Mouse (Mus musculus) small intestine, adult 2 months (tissue): ENCODE data around the gene Spryd3. TPM values are rescaled to one million over a fixed set of nuclear protein-coding genes. Genes with fewer than 3 reads are reported as not detected.

Source experiments
- H3K27ac ChIP-seq: fragments of 200-500 bp; 2 replicates; pipeline ENCODE4 v1.5.1; 2012; ENCODE audit warnings: low read depth, low read length, control low read depth, inconsistent platforms; ENCODE audit not compliant: insufficient read depth
- H3K27me3 ChIP-seq: fragments of 200-500 bp; 2 replicates; pipeline ENCODE4 v1.6.1; 2012; ENCODE audit warnings: mild to moderate bottlenecking, moderate library complexity, low read length, inconsistent platforms; ENCODE audit not compliant: control insufficient read depth, insufficient read depth
- H3K36me3 ChIP-seq: fragments of 200-500 bp; 2 replicates; pipeline ENCODE4 v1.6.1; 2012; ENCODE audit warnings: mild to moderate bottlenecking, low read length, control low read depth, inconsistent platforms; ENCODE audit not compliant: control insufficient read depth, insufficient read depth
- H3K4me1 ChIP-seq: fragments of 200-500 bp; 2 replicates; pipeline ENCODE4 v1.6.1; 2012; ENCODE audit warnings: low read length, inconsistent platforms, mixed read lengths; ENCODE audit not compliant: control insufficient read depth, insufficient read depth, insufficient read length
- H3K4me3 ChIP-seq: fragments of 200-500 bp; 2 replicates; pipeline ENCODE4 v1.5.1; 2012; ENCODE audit warnings: low read depth, mild to moderate bottlenecking, control low read depth, inconsistent platforms, low read length, moderate library complexity
- CTCF ChIP-seq: fragments of 200-500 bp; IDR thresholded peaks from 2 replicates; pipeline ENCODE4 v1.5.1; 2012; ENCODE audit warnings: low read depth, mild to moderate bottlenecking, control low read depth, inconsistent platforms, low read length, moderate library complexity, mixed read lengths; ENCODE audit not compliant: insufficient replicate concordance, insufficient read length; ENCODE audit errors: extremely low read depth
- POLR2A ChIP-seq: fragments of 200-500 bp; IDR thresholded peaks from 2 replicates; pipeline ENCODE4 v1.6.1; 2012; ENCODE audit warnings: low read depth, mild to moderate bottlenecking, control low read depth, inconsistent platforms, low read length, moderate library complexity
- WGBS: fragments of 180-500 bp; shearing (Covaris S2); methylation state at CpG from one replicate; pipeline ENCODE4 v1.1.7; 2018; 5-methylcytosine and 5-hydroxymethylcytosine counted together
- polyA plus RNA-seq: library from polyadenylated mRNA; depleted of rRNA; stranded (reverse); fragments of >200 nt; gene quantifications from 2 replicates; pipeline ENCODE4 v1.2.3, GENCODE M21; 2012

Gene Spryd3
- polyA plus RNA-seq, 1 experiment: 48.8 TPM

GRCm38 (mm10) chr15:102097991-102098555 is 38.0 kb downstream of the Spryd3 start:
- Histone ChIP-seq H3K27me3 (no peaks in the 10 kb centered on the region), H3K4me3 (no peak overlapping the region), H3K4me1 (peaks cover 20% of the 10 kb centered on the region), H3K36me3 (peaks cover 33% of the 10 kb centered on the region), H3K27ac (peak overlapping the region; percentile 13; the same call in 1 of the 2 replicates)
- WGBS: 45% methylated on average over 5 of the region's 5 CpGs
- TF ChIP-seq CTCF (no peak), POLR2A (no peak)

- no peaks in the 10 kb centered on the region for H3K27me3 ChIP-seq
- H3K4me1 ChIP-seq: peaks cover 14% of the 10 kb centered on the region
- TF ChIP-seq CTCF: no peak
- no peak overlapping the region for H3K4me3 ChIP-seq
- no peak overlapping the region for H3K27ac ChIP-seq
- 79% methylated on average over 8 of the region's 8 CpGs for WGBS
- peaks cover 41% of the 10 kb centered on the region for H3K36me3 ChIP-seq
These were observed 38.7 kb downstream of the Spryd3 start for GRCm38 (mm10) chr15:102097147-102097915.

GRCm38 (mm10) chr15:102094988-102095387 is 41.0 kb downstream of the Spryd3 start:
- peaks cover 1% of the 10 kb centered on the region for H3K4me1 ChIP-seq
- peaks cover 62% of the 10 kb centered on the region for H3K36me3 ChIP-seq
- no peaks in the 10 kb centered on the region for H3K27me3 ChIP-seq
- no peak overlapping the region for H3K4me3 ChIP-seq
- no peak overlapping the region for H3K27ac ChIP-seq
- 79% methylated on average over 16 of the region's 16 CpGs for WGBS
- TF ChIP-seq POLR2A: no peak
- TF ChIP-seq CTCF: no peak

- Histone ChIP-seq H3K27ac (0 out of 2 replicates have a peak overlapping the region, but pooled peaks have one; percentile 4), H3K4me3 (no peak overlapping the region), H3K27me3 (no peaks in the 10 kb centered on the region), H3K4me1 (peaks cover 2% of the 10 kb centered on the region; the same call in 1 of the 2 replicates), H3K36me3 (peaks cover 70% of the 10 kb centered on the region)
- TF ChIP-seq CTCF (no peak), POLR2A (no peak)
- WGBS: 15% methylated on average over 2 of the region's 2 CpGs
These were observed 41.9 kb downstream of the Spryd3 start for GRCm38 (mm10) chr15:102094157-102094556.

GRCm38 (mm10) chr15:102092222-102092621 is 43.8 kb downstream of the Spryd3 start:
- peaks cover 85% of the 10 kb centered on the region for H3K36me3 ChIP-seq

GRCm38 (mm10) chr15:102091688-102092087 is 44.3 kb downstream of the Spryd3 start:
- Histone ChIP-seq H3K27me3 (no peaks in the 10 kb centered on the region), H3K27ac (no peak overlapping the region), H3K4me3 (no peak overlapping the region), H3K4me1 (peaks cover 2% of the 10 kb centered on the region; the same call in 1 of the 2 replicates), H3K36me3 (peaks cover 87% of the 10 kb centered on the region)
- 81% methylated on average over 1 of the region's 1 CpGs for WGBS
- TF ChIP-seq POLR2A (no peak), CTCF (no peak)

More at GRCm38 (mm10) chr15:102092222-102092621, 43.8 kb downstream of the Spryd3 start:
- Histone ChIP-seq H3K27me3 (no peaks in the 10 kb centered on the region), H3K4me3 (no peak overlapping the region), H3K4me1 (peaks cover 2% of the 10 kb centered on the region; the same call in 1 of the 2 replicates), H3K27ac (no peak overlapping the region)
- no peak for TF ChIP-seq CTCF
- TF ChIP-seq POLR2A: no peak
- WGBS: 79% methylated on average over 4 of the region's 4 CpGs

DNA sequence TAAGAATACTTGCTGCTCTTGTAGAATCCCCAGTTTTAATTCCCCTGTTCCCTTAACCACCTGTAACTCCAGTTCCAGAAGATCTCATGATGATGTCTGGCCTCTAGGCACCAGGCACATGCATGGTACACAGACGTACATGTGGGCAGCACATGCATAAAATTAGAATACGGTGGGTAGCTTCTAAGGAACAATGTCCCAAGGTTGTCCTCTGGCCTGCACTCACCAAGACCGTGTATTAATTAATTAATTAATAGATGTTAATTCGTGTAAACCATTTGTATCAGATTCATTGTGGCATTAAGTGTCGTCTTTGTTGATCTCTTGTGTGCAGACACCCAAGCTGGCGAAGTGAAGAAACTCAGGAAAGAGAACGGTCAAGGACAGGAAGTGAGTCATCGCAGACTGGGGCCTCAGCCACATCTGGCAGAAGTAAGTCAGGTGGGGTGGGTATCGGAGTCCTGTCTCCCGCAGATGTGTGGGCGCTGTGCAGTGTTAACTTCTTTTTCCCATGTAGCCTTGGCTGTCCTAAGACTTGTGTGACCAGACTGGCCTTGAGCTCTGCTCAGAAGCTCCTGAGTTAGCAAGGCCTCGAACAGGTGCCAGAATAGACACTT is 44.9 kb downstream of the Spryd3 start:
- TF ChIP-seq CTCF (no peak), POLR2A (no peak)
- Histone ChIP-seq H3K4me1 (peaks cover 2% of the 10 kb centered on the region; the same call in 1 of the 2 replicates), H3K4me3 (no peak overlapping the region), H3K36me3 (peaks cover 90% of the 10 kb centered on the region), H3K27ac (no peak overlapping the region), H3K27me3 (no peaks in the 10 kb centered on the region)
- WGBS: 76% methylated on average over 12 of the region's 12 CpGs
